Mouse (Mus musculus) hindbrain, postnatal 0 days (tissue): Measurements from ENCODE around the gene Nfatc2. TPM values are rescaled to one million over a fixed set of nuclear protein-coding genes. Genes with fewer than 3 reads are reported as not detected.

ENCODE experiments used
- ATAC-seq: fragments of 200-750 bp; cut with Nextera tagmentation; 2 replicates; pipeline ENCODE4 v1.8.0; 2017; ENCODE audit warnings: mild to moderate bottlenecking, moderate TSS enrichment, moderate library complexity
- DNase-seq: peaks from one replicate; pipeline ENCODE4 v3.0.0-alpha.2; 2015; ENCODE audit warnings: low spot score
- H3K27ac ChIP-seq: fragments of 300-500 bp; sonication (generic); 2 replicates; pipeline ENCODE4 v1.5.1; 2014; ENCODE audit warnings: mild to moderate bottlenecking
- H3K27me3 ChIP-seq: fragments of 300-500 bp; sonication (generic); 2 replicates; pipeline ENCODE4 v1.6.1; 2014; ENCODE audit warnings: low read length, mixed read lengths; ENCODE audit not compliant: insufficient read depth
- H3K36me3 ChIP-seq: fragments of 300-500 bp; sonication (generic); 2 replicates; pipeline ENCODE4 v1.6.1; 2014; ENCODE audit warnings: low read length, mixed read lengths; ENCODE audit not compliant: insufficient read depth
- H3K4me1 ChIP-seq: fragments of 300-500 bp; sonication (generic); 2 replicates; pipeline ENCODE4 v1.6.1; 2014; ENCODE audit warnings: antibody characterized with exemption, low read length, mixed read lengths; ENCODE audit not compliant: insufficient read depth
- H3K4me2 ChIP-seq: fragments of 300-500 bp; sonication (generic); 2 replicates; pipeline ENCODE4 v1.6.1; 2014; ENCODE audit warnings: low read depth, mild to moderate bottlenecking, low read length, moderate library complexity, mixed read lengths
- H3K4me3 ChIP-seq: fragments of 300-500 bp; sonication (generic); 2 replicates; pipeline ENCODE4 v1.5.1; 2014; ENCODE audit warnings: low read length
- H3K9ac ChIP-seq: fragments of 300-500 bp; sonication (generic); replicated peaks from 2 replicates; pipeline ENCODE4 v1.6.1; 2014; ENCODE audit warnings: mild to moderate bottlenecking, low read length, moderate library complexity, mixed read lengths
- H3K9me3 ChIP-seq: fragments of 300-500 bp; sonication (generic); 2 replicates; pipeline ENCODE4 v1.6.1; 2016; ENCODE audit warnings: low read length, mixed read lengths
- CTCF ChIP-seq: IDR thresholded peaks from 2 replicates; pipeline ENCODE4 v1.5.1; 2016; ENCODE audit warnings: antibody characterized with exemption, control low read depth, low read depth
- WGBS: fragments of 180-500 bp; shearing (Covaris S2); extraction: QIAGEN DNeasy Blood & Tissue Kit; methylation state at CpG from one replicate; pipeline ENCODE4 v1.1.7; 2014; 5-methylcytosine and 5-hydroxymethylcytosine counted together
- polyA plus RNA-seq: library from polyadenylated mRNA; unstranded; fragments of >200 nt; fragmentation: Nextera tagmentation; extraction: Ambion mirVana; gene quantifications from 2 replicates; pipeline ENCODE4 v1.2.1, GENCODE M21; 2015
- total RNA-seq: library from RNA; depleted of rRNA; stranded (reverse); fragments of >200 nt; gene quantifications from 2 replicates; pipeline ENCODE4 v1.2.3, GENCODE M21; 2014

Nfatc2 gene
- total and polyA plus RNA-seq, 2 experiments from 2014 or later: 6.5 to 8.5 TPM

- Histone ChIP-seq H3K9ac (no peak overlapping the region), H3K36me3 (no peaks in the 10 kb centered on the region), H3K4me2 (no peak overlapping the region), H3K4me1 (no peaks in the 10 kb centered on the region), H3K27ac (no peak overlapping the region), H3K27me3 (no peaks in the 10 kb centered on the region), H3K4me3 (no peak overlapping the region), H3K9me3 (no peaks in the 10 kb centered on the region)
- DNase-seq (no peak), ATAC-seq (no peak)
- WGBS: 64% methylated on average over 10 of the region's 10 CpGs
- no peak for TF ChIP-seq CTCF
Measured at GRCm38 (mm10) chr2:168574934-168575333, 26.5 kb downstream of the Nfatc2 start.

- Histone ChIP-seq H3K4me1 (no peaks in the 10 kb centered on the region), H3K4me2 (no peak overlapping the region), H3K27ac (no peak overlapping the region), H3K9me3 (no peaks in the 10 kb centered on the region), H3K4me3 (no peak overlapping the region), H3K27me3 (no peaks in the 10 kb centered on the region), H3K9ac (no peak overlapping the region), H3K36me3 (no peaks in the 10 kb centered on the region)
- no peak for TF ChIP-seq CTCF
- ATAC-seq (no peak), DNase-seq (no peak)
- WGBS: 86% methylated on average over 3 of the region's 3 CpGs
Measured at GRCm38 (mm10) chr2:168573866-168574265, 27.6 kb downstream of the Nfatc2 start.

- Histone ChIP-seq H3K9me3 (no peaks in the 10 kb centered on the region), H3K4me1 (no peaks in the 10 kb centered on the region), H3K27me3 (no peaks in the 10 kb centered on the region), H3K9ac (no peak overlapping the region), H3K27ac (no peak overlapping the region), H3K4me3 (no peak overlapping the region), H3K36me3 (no peaks in the 10 kb centered on the region), H3K4me2 (no peak overlapping the region)
- ATAC-seq (no peak), DNase-seq (no peak)
- TF ChIP-seq CTCF: no peak
- WGBS: 97% methylated on average over 32 of the region's 32 CpGs
Measured at GRCm38 (mm10) chr2:168571241-168571640, 30.2 kb downstream of the Nfatc2 start.

GRCm38 (mm10) chr2:168565538-168566253 lies 35.8 kb downstream of the Nfatc2 start:
- ATAC-seq (peak; percentile 25; the same call in 1 of the 2 replicates), DNase-seq (peak; percentile 41)
- no peak overlapping the region for H3K4me3 ChIP-seq
- no peaks in the 10 kb centered on the region for H3K27me3 ChIP-seq
- H3K9me3 ChIP-seq: no peaks in the 10 kb centered on the region
- H3K9ac ChIP-seq: no peak overlapping the region
- H3K4me2 ChIP-seq: no peak overlapping the region
- no peaks in the 10 kb centered on the region for H3K4me1 ChIP-seq
- no peak for TF ChIP-seq CTCF
- WGBS: 60% methylated on average over 19 of the region's 19 CpGs
- no peak overlapping the region for H3K27ac ChIP-seq
- no peaks in the 10 kb centered on the region for H3K36me3 ChIP-seq

GRCm38 (mm10) chr2:168563184-168563583 lies 38.3 kb downstream of the Nfatc2 start:
- Histone ChIP-seq H3K4me1 (no peaks in the 10 kb centered on the region), H3K36me3 (no peaks in the 10 kb centered on the region), H3K9ac (no peak overlapping the region), H3K4me3 (no peak overlapping the region), H3K4me2 (no peak overlapping the region), H3K9me3 (no peaks in the 10 kb centered on the region), H3K27ac (no peak overlapping the region), H3K27me3 (no peaks in the 10 kb centered on the region)
- 60% methylated on average over 12 of the region's 12 CpGs for WGBS
- ATAC-seq (no peak), DNase-seq (no peak)
- TF ChIP-seq CTCF: no peak

- Histone ChIP-seq H3K4me1 (peaks cover 6% of the 10 kb centered on the region; the same call in 1 of the 2 replicates), H3K4me3 (no peak overlapping the region), H3K9me3 (no peaks in the 10 kb centered on the region), H3K4me2 (no peak overlapping the region), H3K9ac (no peak overlapping the region), H3K27me3 (0 out of 2 replicates have a peak, but pooled peaks cover 4% of the 10 kb centered on the region), H3K36me3 (no peaks in the 10 kb centered on the region), H3K27ac (no peak overlapping the region)
- 74% methylated on average over 8 of the region's 8 CpGs for WGBS
- no peak for TF ChIP-seq CTCF
- DNase-seq: no peak
- no peak for ATAC-seq
Measured at GRCm38 (mm10) chr2:168557035-168557434, 44.4 kb downstream of the Nfatc2 start.
